Mouse (Mus musculus) cortical plate, adult 2 months (tissue): ENCODE results near the gene Atxn7l3. TPM values are rescaled to one million over a fixed set of nuclear protein-coding genes. Genes with fewer than 3 reads are reported as not detected.

Experiments used
- H3K27ac ChIP-seq: fragments of 200-500 bp; 2 replicates; pipeline ENCODE4 v1.5.1; 2012; ENCODE audit warnings: low read length, control low read depth, inconsistent platforms; ENCODE audit not compliant: insufficient read depth
- H3K4me1 ChIP-seq: fragments of 200-500 bp; 2 replicates; pipeline ENCODE4 v1.6.1; 2011; ENCODE audit warnings: low read length; ENCODE audit not compliant: control insufficient read depth, insufficient read depth
- H3K4me3 ChIP-seq: fragments of 200-500 bp; 2 replicates; pipeline ENCODE4 v1.5.1; 2011; ENCODE audit warnings: mild to moderate bottlenecking, low read length, control low read depth; ENCODE audit not compliant: insufficient read depth
- CTCF ChIP-seq: fragments of 200-500 bp; IDR thresholded peaks from 2 replicates; pipeline ENCODE4 v1.5.1; 2011; ENCODE audit warnings: mild to moderate bottlenecking, control low read depth, low read length; ENCODE audit not compliant: insufficient read depth; ENCODE audit errors: extremely low read depth
- POLR2A ChIP-seq: fragments of 200-500 bp; IDR thresholded peaks from 2 replicates; pipeline ENCODE4 v1.6.1; 2011; ENCODE audit warnings: mild to moderate bottlenecking, low read length, control low read depth; ENCODE audit not compliant: insufficient read depth; ENCODE audit errors: extremely low read depth
- polyA plus RNA-seq: library from polyadenylated mRNA; depleted of rRNA; stranded (reverse); fragments of >200 nt; gene quantifications from 2 replicates; pipeline ENCODE4 v1.2.3, GENCODE M21; 2012; rRNA removed

The Atxn7l3 gene
- polyA plus RNA-seq, 1 experiment, result 171 TPM

DNA sequence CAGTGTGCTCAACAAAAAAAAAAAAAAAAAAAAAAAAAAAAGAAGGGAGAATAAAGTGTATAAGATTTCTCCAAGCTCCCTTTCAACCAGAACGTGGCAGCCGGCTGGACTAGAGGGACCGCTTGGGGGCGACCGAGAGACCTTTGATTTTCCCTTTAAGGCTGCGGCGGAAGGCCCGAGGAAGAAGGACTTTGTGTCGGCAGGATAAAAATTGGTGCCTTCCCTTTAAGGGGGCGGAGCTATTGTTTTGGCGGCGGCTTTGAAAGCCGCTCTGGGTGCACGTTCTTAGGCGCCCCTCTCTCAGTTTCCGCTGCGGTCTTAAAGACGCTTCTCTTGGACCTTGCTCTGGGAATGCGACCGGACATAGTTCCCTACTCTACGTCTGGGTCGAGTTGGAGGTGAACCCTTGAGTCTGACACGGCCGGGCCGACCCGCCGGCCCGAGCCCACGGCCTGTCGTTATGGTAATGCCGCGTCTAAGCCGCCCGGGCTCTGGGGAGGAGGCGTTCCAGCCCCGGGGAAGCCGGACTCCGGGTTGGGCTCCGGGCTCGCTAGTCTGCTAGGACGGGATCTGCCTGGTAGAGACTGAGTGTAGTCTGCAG, 47.7 kb downstream of the Atxn7l3 start, which contains the start of gene BC030867:
Gene BC030867 (plus strand): TSS at position 253 of the 601 bp plus-strand sequence.
- TF ChIP-seq POLR2A (no peak), CTCF (peak; percentile 60)
- peak within 1 kb of the TSS; percentile 25; the same call in 1 of the 2 replicates for H3K4me3 ChIP-seq
- no peaks in the 10 kb centered on the region; the same call in none of the 2 replicates for H3K4me1 ChIP-seq
- no peak within 1 kb of the TSS for H3K27ac ChIP-seq

DNA sequence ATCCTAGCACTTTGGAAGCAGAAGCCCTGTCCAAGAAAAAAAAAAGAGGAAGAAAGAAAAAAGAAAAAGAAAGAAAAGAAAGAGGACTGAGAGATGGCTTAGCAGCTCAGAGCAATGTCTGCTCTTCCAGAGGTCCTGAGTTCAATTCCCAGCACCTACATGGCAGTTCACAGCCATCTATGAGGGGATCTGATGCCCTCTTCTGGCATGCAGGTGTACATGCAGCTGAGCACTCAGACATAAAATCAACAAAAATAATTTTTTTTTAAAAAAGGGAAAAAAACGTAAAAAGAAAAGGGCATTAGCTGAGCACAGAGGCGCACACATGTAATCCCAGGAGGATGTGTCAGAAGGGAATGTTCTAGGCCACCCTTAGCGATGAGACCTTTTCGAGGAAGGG, 49.6 kb downstream of the Atxn7l3 start:
- no peak overlapping the region for H3K4me3 ChIP-seq
- no peaks in the 10 kb centered on the region; the same call in none of the 2 replicates for H3K4me1 ChIP-seq
- TF ChIP-seq CTCF (no peak), POLR2A (no peak)
- H3K27ac ChIP-seq, result no peak overlapping the region

DNA sequence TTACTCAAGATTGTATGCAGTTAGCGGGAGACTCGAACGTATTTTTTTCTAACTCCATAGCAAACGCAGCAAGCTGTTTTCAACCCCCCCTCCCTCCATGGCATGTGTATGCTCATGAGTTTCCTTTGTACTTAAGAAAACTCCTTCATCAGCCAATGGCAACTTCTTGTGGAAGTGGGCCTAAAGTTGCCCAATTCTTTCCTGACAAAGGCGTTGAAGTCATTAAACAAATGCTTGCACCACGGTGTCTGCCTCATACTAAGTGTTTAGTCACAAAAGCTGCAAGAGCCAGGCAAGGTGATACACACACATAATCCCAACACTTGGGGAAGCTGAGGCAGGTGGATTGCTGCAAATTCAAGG, 50.2 kb downstream of the Atxn7l3 start:
- no peak for TF ChIP-seq CTCF
- no peak for TF ChIP-seq POLR2A
- Histone ChIP-seq H3K4me3 (no peak overlapping the region), H3K27ac (no peak overlapping the region), H3K4me1 (no peaks in the 10 kb centered on the region; the same call in none of the 2 replicates)

DNA sequence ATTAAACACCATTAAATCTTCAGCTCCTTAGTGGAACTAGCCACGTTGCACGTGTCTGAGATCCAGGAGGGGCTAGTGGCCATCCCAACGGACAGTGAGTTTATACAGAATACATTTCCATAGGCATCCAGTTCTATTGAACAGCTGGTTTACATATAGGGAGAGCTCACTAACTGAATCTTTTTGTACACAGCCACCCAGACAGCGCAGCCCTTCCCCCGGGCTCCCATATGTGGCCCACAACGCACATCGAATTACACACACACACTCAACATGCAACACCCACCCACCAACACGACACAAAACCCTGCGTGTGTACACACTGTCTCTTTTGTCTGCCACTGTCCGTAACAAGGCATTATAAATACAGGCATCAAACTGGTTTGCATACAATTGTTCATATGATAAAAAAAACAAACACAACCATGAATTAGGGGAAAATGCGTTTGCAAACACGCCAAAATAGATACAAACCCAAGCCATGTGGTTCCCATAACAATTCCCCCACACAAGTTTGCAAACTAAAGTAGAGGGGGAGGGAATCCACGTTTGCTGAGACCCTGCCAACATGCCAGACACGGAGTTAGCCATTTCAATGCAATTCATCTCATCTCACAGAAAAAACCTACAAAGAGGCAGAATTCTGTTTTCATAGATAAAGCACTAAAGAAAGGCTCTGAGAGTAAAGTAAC, 50.7 kb downstream of the Atxn7l3 start:
- TF ChIP-seq CTCF, result no peak
- no peak for TF ChIP-seq POLR2A
- Histone ChIP-seq H3K27ac (no peak overlapping the region), H3K4me3 (peak overlapping the region; percentile 18; the same call in 1 of the 2 replicates), H3K4me1 (no peaks in the 10 kb centered on the region; the same call in none of the 2 replicates)

DNA sequence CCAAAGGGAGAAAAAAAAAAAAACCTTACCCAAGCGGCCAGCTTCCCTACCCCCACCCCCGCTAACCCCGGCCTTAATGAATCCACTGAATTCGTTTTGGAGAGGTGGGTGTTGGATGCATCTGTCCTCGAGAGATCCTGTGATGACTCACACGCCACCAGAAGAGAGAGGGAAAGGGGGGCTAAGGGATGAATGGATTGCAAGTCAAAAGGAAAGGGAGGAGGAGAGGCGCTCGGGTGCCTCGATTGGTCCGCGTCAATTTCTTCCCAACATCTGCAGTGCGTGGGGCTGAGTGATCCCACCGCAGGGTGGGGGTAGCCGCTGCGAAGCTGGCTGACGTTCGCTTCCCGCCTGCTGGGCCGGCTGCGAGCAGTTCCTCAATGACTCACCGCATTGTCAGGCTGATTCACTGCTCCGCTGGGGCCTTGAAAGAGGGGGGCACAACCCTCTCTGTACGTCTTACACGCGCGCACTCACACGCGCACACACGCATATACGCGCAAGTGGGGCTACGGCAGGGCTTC, 51.4 kb downstream of the Atxn7l3 start:
- no peaks in the 10 kb centered on the region; the same call in none of the 2 replicates for H3K4me1 ChIP-seq
- TF ChIP-seq CTCF (no peak), POLR2A (no peak)

DNA sequence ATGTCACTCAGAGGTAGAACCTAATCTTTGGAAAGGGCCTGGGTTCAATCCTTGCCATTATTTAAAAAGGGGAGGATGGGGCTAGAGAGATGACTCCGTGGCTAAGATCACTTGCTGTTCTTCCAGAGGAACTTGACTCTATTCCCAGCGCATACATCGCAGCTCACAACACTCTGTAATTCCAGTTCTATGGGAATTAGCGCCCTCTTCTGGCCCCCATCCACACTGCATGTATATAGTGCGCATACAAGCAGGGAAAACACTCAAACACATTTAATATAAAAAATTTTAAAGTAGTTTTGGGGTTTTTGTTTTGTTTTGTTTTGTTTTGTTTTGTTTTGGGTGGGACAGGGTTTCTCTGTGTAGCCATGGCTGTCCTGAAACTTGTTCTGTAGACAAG, 54.6 kb downstream of the Atxn7l3 start:
- H3K4me1 ChIP-seq, result no peaks in the 10 kb centered on the region; the same call in none of the 2 replicates
- H3K4me3 ChIP-seq, result no peak overlapping the region
- H3K27ac ChIP-seq, result no peak overlapping the region
- no peak for TF ChIP-seq CTCF
- no peak for TF ChIP-seq POLR2A

More for the DNA sequence above, 51.4 kb downstream of the Atxn7l3 start:
- Histone ChIP-seq H3K27ac (no peak overlapping the region), H3K4me3 (peak overlapping the region; percentile 18; the same call in 1 of the 2 replicates)

DNA sequence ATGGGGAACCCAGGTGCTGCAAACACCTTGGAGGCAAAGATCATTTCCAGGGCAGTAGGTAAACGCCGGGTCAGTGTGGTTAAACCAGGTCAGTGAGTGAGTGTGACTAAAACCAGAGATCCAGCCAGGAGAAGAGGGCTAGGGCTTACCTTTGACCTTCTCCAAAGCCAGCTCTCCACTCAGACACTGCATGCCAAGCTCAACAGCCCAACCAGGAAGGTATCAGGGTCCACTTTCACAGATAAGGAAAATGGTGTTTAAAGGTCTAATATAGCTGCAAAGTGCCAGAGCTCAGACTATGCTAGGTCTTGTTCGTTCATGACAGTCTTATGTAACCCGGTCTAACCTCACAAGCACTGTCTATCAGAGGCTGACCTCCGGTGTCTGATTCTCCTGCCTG, 55.2 kb downstream of the Atxn7l3 start:
- H3K4me3 ChIP-seq, result no peak overlapping the region
- H3K27ac ChIP-seq, result no peak overlapping the region
- no peaks in the 10 kb centered on the region; the same call in none of the 2 replicates for H3K4me1 ChIP-seq
- no peak for TF ChIP-seq CTCF
- no peak for TF ChIP-seq POLR2A

DNA sequence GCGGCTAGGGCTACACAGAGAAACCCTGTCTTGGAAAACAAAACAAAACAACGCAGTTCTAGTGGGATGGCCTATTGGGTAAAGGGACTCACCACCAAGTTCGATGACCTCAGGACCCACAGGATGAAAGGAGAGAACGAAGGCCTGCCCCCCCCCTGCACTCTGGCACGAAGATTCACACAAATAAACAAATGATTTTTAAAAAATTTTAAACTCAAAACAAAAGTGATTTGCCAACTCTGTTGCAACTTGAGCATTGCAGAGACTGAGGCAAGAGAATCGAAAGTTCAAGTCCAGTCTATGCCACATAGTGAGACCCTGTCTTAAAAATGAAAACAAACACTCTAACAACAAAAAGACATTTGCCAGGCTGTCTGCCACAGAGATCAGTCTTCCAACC, 55.8 kb downstream of the Atxn7l3 start:
- Histone ChIP-seq H3K27ac (no peak overlapping the region), H3K4me3 (no peak overlapping the region), H3K4me1 (no peaks in the 10 kb centered on the region; the same call in none of the 2 replicates)
- TF ChIP-seq POLR2A (no peak), CTCF (no peak)

Other genes with a start within 250 kb of the Atxn7l3 start
- 128 and 133 TPM in 2 replicates for gene Mpp2, start 208.1 kb downstream of the Atxn7l3 start, polyA plus RNA-seq
- gene Ppy, start 195.3 kb downstream of the Atxn7l3 start, polyA plus RNA-seq, result not detected in 2 replicates
- not detected in 2 replicates for gene Pyy, start 188.8 kb downstream of the Atxn7l3 start, polyA plus RNA-seq
- 0.04 and 0.08 TPM in 2 replicates for gene Nags, start 151.1 kb downstream of the Atxn7l3 start, polyA plus RNA-seq
- gene Tmem101, start 140.2 kb downstream of the Atxn7l3 start, polyA plus RNA-seq, result 28.4 and 31.4 TPM in 2 replicates
- 33.2 and 34.4 TPM in 2 replicates for gene Lsm12, start 111.3 kb downstream of the Atxn7l3 start, polyA plus RNA-seq
- 97.1 TPM in 2 replicates for gene G6pc3, start 107.0 kb downstream of the Atxn7l3 start, polyA plus RNA-seq
- 191 and 237 TPM in 2 replicates for gene Hdac5, start 66.5 kb downstream of the Atxn7l3 start, polyA plus RNA-seq
- 1.3 and 1.4 TPM in 2 replicates for gene BC030867, start 47.7 kb downstream of the Atxn7l3 start, polyA plus RNA-seq
- gene Asb16, start 27.9 kb downstream of the Atxn7l3 start, polyA plus RNA-seq, result 1.9 and 2.2 TPM in 2 replicates
- 95.3 and 97.0 TPM in 2 replicates for gene Tmub2, start 11.7 kb downstream of the Atxn7l3 start, polyA plus RNA-seq
- gene Ubtf, start 23.1 kb upstream of the Atxn7l3 start, polyA plus RNA-seq, result 84.1 and 86.8 TPM in 2 replicates
- gene Slc4a1, start 69.6 kb upstream of the Atxn7l3 start, polyA plus RNA-seq, result 0.02 and 0.04 TPM in 2 replicates
- gene Rundc3a, start 96.8 kb upstream of the Atxn7l3 start, polyA plus RNA-seq, result 511 and 558 TPM in 2 replicates
- gene Slc25a39, start 111.3 kb upstream of the Atxn7l3 start, polyA plus RNA-seq, result 85.9 and 88.4 TPM in 2 replicates
- gene Grn, start 133.7 kb upstream of the Atxn7l3 start, polyA plus RNA-seq, result 64.6 and 67.2 TPM in 2 replicates
- 77.9 and 78.3 TPM in 2 replicates for gene Fam171a2, start 151.1 kb upstream of the Atxn7l3 start, polyA plus RNA-seq
- gene Itga2b, start 173.5 kb upstream of the Atxn7l3 start, polyA plus RNA-seq, result 4.1 and 4.9 TPM in 2 replicates